Comparison of ENCODE assay signal across 15 mouse cellular contexts in the genomic region with DNA sequence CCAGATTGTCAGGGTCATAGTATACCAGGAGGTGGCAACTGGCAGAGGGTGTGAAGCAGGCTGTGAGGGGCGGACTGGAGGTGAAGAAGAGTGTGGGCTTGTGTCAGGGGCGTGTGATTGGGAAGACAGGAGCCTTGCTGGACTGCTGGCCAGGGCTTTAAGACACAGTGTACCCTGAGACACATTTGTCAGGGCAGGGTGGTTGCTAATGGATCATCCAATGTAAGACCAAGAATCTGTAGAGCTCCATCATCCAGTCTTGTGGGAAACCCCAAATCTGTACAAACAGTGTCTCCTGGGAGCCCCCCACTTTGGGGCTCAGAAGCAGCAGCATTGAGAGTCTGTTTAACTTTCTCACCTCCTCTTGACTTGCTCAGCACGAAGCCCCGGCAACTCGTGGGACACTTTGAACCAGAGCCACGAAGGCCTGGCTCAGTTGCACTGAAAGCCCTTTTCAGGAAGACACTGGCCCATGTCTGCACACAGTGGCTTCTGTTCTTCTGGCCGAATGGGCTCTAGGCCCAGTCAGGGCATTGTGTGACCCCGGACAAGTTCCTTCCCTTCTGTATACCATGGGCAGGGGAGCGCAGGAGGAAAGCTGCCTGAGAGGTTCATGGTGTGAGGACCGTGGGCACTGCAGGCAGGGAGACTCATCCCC.
DNase-seq lines count a peak whose midpoint lies in the region; ATAC-seq and TF ChIP-seq lines count a peak whose summit lies in the region.
"Had no signal": no experiment of that assay in that cellular context is flagged by ENCODE, and none has a peak within 500 bp of the region (broad histone marks: within the 10 kb centered on the region; RNA-seq: fewer than 3 reads in every experiment).

No protein-coding gene starts in this region.

- H3K36me3 ChIP-seq in embryonic facial prominence, embryonic 11.5 days (replicated peaks; ENCODE audit: control insufficient read depth, insufficient read depth, low read depth, low read length): no peaks in the 10 kb centered on the region
- H3K36me3 ChIP-seq in midbrain, embryonic 15.5 days (replicated peaks): no peaks in the 10 kb centered on the region
- H3K36me3 ChIP-seq: embryonic facial prominence, embryonic 12.5 days had no signal

- ATAC-seq in embryonic facial prominence, embryonic 11.5 days (replicated peaks; ENCODE audit: insufficient number of reproducible peaks, low FRiP score, low TSS enrichment, low read depth): 0 out of 2 replicates have a peak, but pooled peaks have one; percentile 34
- 0 out of 2 replicates have a peak, but pooled peaks have one; percentile 17 for ATAC-seq in midbrain, embryonic 15.5 days (replicated peaks)
- ATAC-seq: activated CD4-positive, CD25-positive, alpha-beta regulatory T cell, adult 4 months; inflammation-experienced regulatory T-cells, adult 6 months had no signal

- no peak for TF ChIP-seq CTCF in brain, embryonic 14.5 days (IDR thresholded peaks at IDR 0.05; ENCODE audit: borderline replicate concordance, extremely low read depth, insufficient read depth, insufficient read length)

- H3K27me3 ChIP-seq in embryonic facial prominence, embryonic 11.5 days (ENCODE audit: control insufficient read depth, insufficient read depth, low read length): no peaks in the 10 kb centered on the region
- H3K27me3 ChIP-seq in midbrain, embryonic 15.5 days (replicated peaks): 0 out of 2 replicates have a peak, but pooled peaks cover 4% of the 10 kb centered on the region
- H3K27me3 ChIP-seq: embryonic facial prominence, embryonic 12.5 days had no signal

- no peak overlapping the region for H3K4me3 ChIP-seq in embryonic facial prominence, embryonic 11.5 days (ENCODE audit: low read depth, low read length)
- H3K4me3 ChIP-seq in midbrain, embryonic 15.5 days: no peak overlapping the region
- H3K4me3 ChIP-seq: embryonic facial prominence, embryonic 12.5 days; forebrain, embryonic 10.5 days had no signal

- 84% methylated on average over 10 of the region's 10 CpGs for WGBS in embryonic facial prominence, embryonic 11.5 days
- WGBS in midbrain, embryonic 15.5 days: 88% methylated on average over 10 of the region's 10 CpGs

- H3K27ac ChIP-seq in embryonic facial prominence, embryonic 11.5 days (replicated peaks; ENCODE audit: low read depth, low read length): no peak overlapping the region
- no peak overlapping the region for H3K27ac ChIP-seq in midbrain, embryonic 15.5 days
- H3K27ac ChIP-seq: embryonic facial prominence, embryonic 12.5 days; forebrain, embryonic 10.5 days; kidney, postnatal 0 days had no signal

- intact Hi-C loops in left cerebral cortex, postnatal 14 days (cut with DNase I): no loop called here
- intact Hi-C loops in left cerebral cortex, postnatal 36 days (cut with DNase I): no loop called here

- no peak overlapping the region for H3K4me2 ChIP-seq in embryonic facial prominence, embryonic 11.5 days (ENCODE audit: low read depth, low read length)
- no peak overlapping the region for H3K4me2 ChIP-seq in midbrain, embryonic 15.5 days
- H3K4me2 ChIP-seq: embryonic facial prominence, embryonic 12.5 days; liver, embryonic 11.5 days had no signal

- H3K4me1 ChIP-seq in embryonic facial prominence, embryonic 11.5 days (ENCODE audit: control insufficient read depth, insufficient read depth, low read length): peaks cover 3% of the 10 kb centered on the region
- peaks cover 3% of the 10 kb centered on the region; the same call in 1 of the 2 replicates for H3K4me1 ChIP-seq in midbrain, embryonic 15.5 days

- no peak overlapping the region for H3K9ac ChIP-seq in embryonic facial prominence, embryonic 11.5 days (replicated peaks; ENCODE audit: low read length)
- no peak overlapping the region for H3K9ac ChIP-seq in midbrain, embryonic 15.5 days
- H3K9ac ChIP-seq: embryonic facial prominence, embryonic 12.5 days had no signal

- no peaks in the 10 kb centered on the region for H3K9me3 ChIP-seq in embryonic facial prominence, embryonic 11.5 days (replicated peaks; ENCODE audit: control insufficient read depth, low read length)
- no peaks in the 10 kb centered on the region for H3K9me3 ChIP-seq in midbrain, embryonic 15.5 days
- H3K9me3 ChIP-seq: embryonic facial prominence, embryonic 12.5 days; forebrain, embryonic 10.5 days had no signal

- peak; percentile 38 to 41 for DNase-seq in left cerebral cortex, postnatal 14 days (ENCODE audit: low spot score in 2 of 2)
- no peak for DNase-seq in left cerebral cortex, postnatal 36 days (ENCODE audit: low spot score in 2 of 2)
- DNase-seq in brain, embryonic 14.5 days (ENCODE audit: low read depth): peak; percentile 39
- no peak for DNase-seq in embryonic facial prominence, embryonic 11.5 days (ENCODE audit: low spot score)
- no peak for DNase-seq in MN1 (ENCODE audit: low spot score)
- DNase-seq in heart, adult 18-20 months: no peak
- DNase-seq: cerebellum, adult 11 months; thymus, adult 18-20 months had no signal

- no peak for TF ChIP-seq POLR2A in brain, embryonic 14.5 days (IDR thresholded peaks at IDR 0.05; ENCODE audit: borderline replicate concordance, extremely low read depth, insufficient read depth, insufficient read length, poor library complexity, severe bottlenecking)

Comparison
In these comparisons a context has a peak if more than half of its experiments do, and no peak if none do; other contexts are left out.
1. DNase-seq: peak in left cerebral cortex, postnatal 14 days (2 of 2) and brain, embryonic 14.5 days (single experiment); none in left cerebral cortex, postnatal 36 days (0 of 2), embryonic facial prominence, embryonic 11.5 days (single experiment), MN1 (single experiment) and heart, adult 18-20 months (0 of 2).